Mouse (Mus musculus) midbrain, embryonic 16.5 days (tissue): ENCODE data around the gene Cars2. TPM values are rescaled to one million over a fixed set of nuclear protein-coding genes. Genes with fewer than 3 reads are reported as not detected.
"Not testable (repeated sequence)": the region's sequence is repeated elsewhere in the genome, so short reads cannot be mapped to it uniquely, and the experiment has no call there.

Experiments
- ATAC-seq: fragments of 200-750 bp; cut with Nextera tagmentation; 2 replicates; pipeline ENCODE4 v1.8.0; 2017; ENCODE audit warnings: moderate TSS enrichment
- H3K27ac ChIP-seq: fragments of 300-500 bp; sonication (generic); 2 replicates; pipeline ENCODE4 v1.5.1; 2014; ENCODE audit warnings: mild to moderate bottlenecking, low read length, mixed read lengths
- H3K27me3 ChIP-seq: fragments of 300-500 bp; sonication (generic); 2 replicates; pipeline ENCODE4 v1.6.1; 2014; ENCODE audit warnings: low read depth, low read length, mixed read lengths; ENCODE audit not compliant: control insufficient read depth, insufficient read depth
- H3K36me3 ChIP-seq: fragments of 300-500 bp; sonication (generic); 2 replicates; pipeline ENCODE4 v1.6.1; 2014; ENCODE audit warnings: mild to moderate bottlenecking, low read length, moderate library complexity, mixed read lengths; ENCODE audit not compliant: control insufficient read depth, insufficient read depth
- H3K4me1 ChIP-seq: fragments of 300-500 bp; sonication (generic); 2 replicates; pipeline ENCODE4 v1.6.1; 2014; ENCODE audit warnings: mild to moderate bottlenecking, low read length, mixed read lengths; ENCODE audit not compliant: control insufficient read depth, insufficient read depth
- H3K4me2 ChIP-seq: fragments of 300-500 bp; sonication (generic); 2 replicates; pipeline ENCODE4 v1.6.1; 2014; ENCODE audit warnings: mild to moderate bottlenecking, low read length, mixed read lengths
- H3K4me3 ChIP-seq: fragments of 300-500 bp; sonication (generic); 2 replicates; pipeline ENCODE4 v1.5.1; 2014; ENCODE audit warnings: low read depth, mild to moderate bottlenecking, low read length, moderate library complexity, mixed read lengths
- H3K9ac ChIP-seq: fragments of 300-500 bp; sonication (generic); 2 replicates; pipeline ENCODE4 v1.6.1; 2014; ENCODE audit warnings: low read depth, low read length, mixed read lengths
- H3K9me3 ChIP-seq: fragments of 300-500 bp; sonication (generic); replicated peaks from 2 replicates; pipeline ENCODE4 v1.6.1; 2014; ENCODE audit warnings: mild to moderate bottlenecking, low read length, mixed read lengths; ENCODE audit not compliant: control insufficient read depth, poor library complexity, severe bottlenecking
- WGBS: fragments of 180-500 bp; shearing (Covaris S2); extraction: QIAGEN DNeasy Blood & Tissue Kit; methylation state at CpG from one replicate; pipeline ENCODE4 v1.1.7; 2014; 5-methylcytosine and 5-hydroxymethylcytosine counted together
- polyA plus RNA-seq: library from polyadenylated mRNA; unstranded; fragments of >200 nt; fragmentation: Nextera tagmentation; extraction: Ambion mirVana; gene quantifications from 2 replicates; pipeline ENCODE4 v1.2.1, GENCODE M21; 2015

Gene Cars2
- polyA plus RNA-seq, 1 experiment from 2014 or later, result 21.8 TPM

- ATAC-seq, result no peak
- Histone ChIP-seq H3K27me3 (no peaks in the 10 kb centered on the region), H3K36me3 (peaks cover 56% of the 10 kb centered on the region), H3K27ac (no peak overlapping the region), H3K9me3 (no peaks in the 10 kb centered on the region), H3K4me1 (no peaks in the 10 kb centered on the region), H3K4me3 (no peak overlapping the region), H3K4me2 (no peak overlapping the region), H3K9ac (no peak overlapping the region)
- 76% methylated on average over 6 of the region's 6 CpGs for WGBS
Observed at GRCm38 (mm10) chr8:11506802-11507201, 43.8 kb downstream of the Cars2 start.

DNA sequence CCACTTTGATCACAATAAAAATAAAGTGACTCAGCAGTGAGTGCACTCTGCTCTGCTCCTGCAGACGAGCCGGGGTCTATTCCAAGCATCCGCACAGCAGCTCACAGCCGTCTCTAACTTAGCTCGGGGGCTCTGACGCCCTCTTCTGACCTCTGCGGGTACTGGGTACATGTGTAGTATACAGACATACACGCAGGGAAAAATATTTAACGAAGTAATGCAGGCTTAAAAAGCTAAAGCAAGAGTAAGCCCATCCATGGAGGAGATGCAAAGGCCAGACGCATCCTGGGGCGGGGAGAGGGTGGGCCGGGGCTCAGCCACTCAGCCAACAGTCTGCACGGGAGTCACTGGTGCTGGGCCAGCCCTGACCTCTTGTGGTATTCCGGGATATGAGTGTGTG is 44.5 kb downstream of the Cars2 start:
- Histone ChIP-seq H3K4me3 (no peak overlapping the region), H3K4me1 (no peaks in the 10 kb centered on the region), H3K27ac (no peak overlapping the region), H3K4me2 (no peak overlapping the region), H3K27me3 (no peaks in the 10 kb centered on the region), H3K9me3 (no peaks in the 10 kb centered on the region), H3K9ac (no peak overlapping the region), H3K36me3 (peaks cover 50% of the 10 kb centered on the region)
- WGBS, result 84% methylated on average over 14 of the region's 14 CpGs
- ATAC-seq, result no peak

DNA sequence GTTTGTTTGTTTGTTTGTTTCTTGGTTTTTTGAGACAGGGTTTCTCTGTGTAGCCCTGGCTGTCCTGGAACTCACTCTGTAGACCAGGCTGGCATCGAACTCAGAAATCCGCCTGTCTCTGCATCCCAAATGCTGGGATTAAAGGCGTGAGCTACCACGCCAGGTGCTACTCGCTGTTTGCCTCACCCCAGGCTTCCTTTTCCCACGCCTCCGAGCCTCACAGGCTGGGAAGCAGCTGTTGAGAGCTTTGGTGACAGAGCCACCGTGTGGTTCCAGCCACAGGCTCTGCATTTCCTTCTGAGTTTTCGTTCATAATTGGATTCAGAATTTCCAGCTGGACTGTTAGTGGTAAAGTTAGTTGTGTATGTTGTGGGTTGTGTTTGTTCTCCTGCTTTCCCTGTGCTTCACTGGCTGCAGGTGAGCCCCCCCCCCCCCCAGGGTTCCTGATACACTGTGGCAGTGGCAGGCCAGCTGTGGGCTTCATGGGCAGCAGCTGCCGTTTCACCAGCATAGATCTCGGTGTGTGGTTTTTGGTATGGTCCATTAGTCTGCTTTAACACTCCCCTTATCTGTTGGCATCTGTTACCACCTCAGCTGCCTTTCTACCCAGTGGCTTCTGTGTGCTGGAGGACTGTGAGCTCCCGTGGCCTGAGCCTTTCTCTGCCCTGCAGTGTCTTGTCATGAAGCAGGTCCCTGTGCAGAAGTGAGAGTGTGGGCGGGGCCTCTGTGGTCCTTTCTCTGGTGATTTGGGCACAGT is 46.9 kb downstream of the Cars2 start:
- WGBS, result 90% methylated on average over 13 of the region's 13 CpGs
- H3K27ac ChIP-seq, result no peak overlapping the region
- H3K9me3 ChIP-seq, result no peaks in the 10 kb centered on the region
- no peak for ATAC-seq
- H3K36me3 ChIP-seq, result peaks cover 37% of the 10 kb centered on the region
- H3K4me1 ChIP-seq, result no peaks in the 10 kb centered on the region; the same call in 1 of the 2 replicates
- no peak overlapping the region for H3K4me3 ChIP-seq
- no peak overlapping the region for H3K9ac ChIP-seq
- H3K4me2 ChIP-seq, result no peak overlapping the region
- H3K27me3 ChIP-seq, result no peaks in the 10 kb centered on the region

DNA sequence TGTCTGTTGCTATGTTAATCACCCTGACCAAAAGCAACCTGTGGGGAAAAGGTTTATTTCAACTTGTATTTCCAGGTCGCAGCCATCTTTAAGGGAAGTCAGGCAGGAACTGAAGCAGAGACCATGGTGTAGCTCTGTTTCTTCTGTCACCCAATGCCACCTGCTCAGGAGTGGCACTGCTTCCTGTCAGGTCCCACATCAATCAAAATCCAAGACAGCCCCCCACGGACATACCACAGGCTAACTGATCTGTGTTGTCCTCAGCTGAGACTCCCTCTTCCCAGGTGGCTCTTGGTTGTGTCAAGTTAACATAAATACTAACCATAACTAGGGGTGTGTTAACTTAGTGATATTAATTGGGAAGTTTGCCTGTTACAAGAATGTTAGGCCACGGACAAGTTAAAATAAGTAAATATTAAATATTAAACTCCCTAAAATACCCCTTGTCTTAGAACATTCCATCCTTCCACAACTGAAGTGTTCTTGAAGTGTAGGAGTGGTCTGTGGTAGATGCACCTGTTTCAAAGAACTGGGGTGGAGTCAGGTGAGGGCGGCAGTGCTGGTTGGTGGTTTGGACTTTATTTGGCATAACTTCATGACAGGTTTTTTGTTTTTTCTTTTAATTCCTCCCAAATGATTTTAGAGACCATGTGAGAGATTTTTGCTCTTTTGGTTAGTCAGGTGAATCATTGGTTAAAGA is 51.6 kb downstream of the Cars2 start:
- Histone ChIP-seq H3K4me1 (peaks cover 15% of the 10 kb centered on the region), H3K4me3 (no peak overlapping the region; the same call in 1 of the 2 replicates), H3K4me2 (peak overlapping the region; percentile 67; the same call in 1 of the 2 replicates), H3K27ac (no peak overlapping the region), H3K27me3 (peaks cover 3% of the 10 kb centered on the region; the same call in 1 of the 2 replicates), H3K9me3 (no peaks in the 10 kb centered on the region), H3K9ac (no peak overlapping the region), H3K36me3 (peaks cover 5% of the 10 kb centered on the region)
- ATAC-seq, result no peak
- WGBS, result 93% methylated on average over 4 of the region's 4 CpGs

- 76% methylated on average over 12 of the region's 12 CpGs for WGBS
- H3K9ac ChIP-seq, result no peak overlapping the region
- H3K4me1 ChIP-seq, result peaks cover 15% of the 10 kb centered on the region
- ATAC-seq, result no peak
- H3K9me3 ChIP-seq, result no peaks in the 10 kb centered on the region
- no peak overlapping the region for H3K27ac ChIP-seq
- H3K36me3 ChIP-seq, result no peaks in the 10 kb centered on the region
- peaks cover 3% of the 10 kb centered on the region; the same call in 1 of the 2 replicates for H3K27me3 ChIP-seq
- H3K4me3 ChIP-seq, result peak overlapping the region; percentile 76
- peak overlapping the region; percentile 67 for H3K4me2 ChIP-seq
Observed at GRCm38 (mm10) chr8:11498281-11498680, 52.3 kb downstream of the Cars2 start.

- H3K36me3 ChIP-seq, result no peaks in the 10 kb centered on the region
- peak; percentile 99 for ATAC-seq
- 3% methylated on average over 68 of the region's 73 CpGs for WGBS
- H3K4me2 ChIP-seq, result peak within 1 kb of the TSS; percentile 86
- peaks cover 3% of the 10 kb centered on the region; the same call in 1 of the 2 replicates for H3K27me3 ChIP-seq
- H3K9me3 ChIP-seq, result no peaks in the 10 kb centered on the region
- peak within 1 kb of the TSS; percentile 76 for H3K4me3 ChIP-seq
- H3K4me1 ChIP-seq, result peaks cover 15% of the 10 kb centered on the region
- H3K9ac ChIP-seq, result peak within 1 kb of the TSS; percentile 85
- peak within 1 kb of the TSS; percentile 87 for H3K27ac ChIP-seq
Observed at GRCm38 (mm10) chr8:11497017-11497990, 53.3 kb downstream of the Cars2 start, which contains the start of gene Naxd. Gene Naxd, plus strand, starts transcription at chr8:11497506.

DNA sequence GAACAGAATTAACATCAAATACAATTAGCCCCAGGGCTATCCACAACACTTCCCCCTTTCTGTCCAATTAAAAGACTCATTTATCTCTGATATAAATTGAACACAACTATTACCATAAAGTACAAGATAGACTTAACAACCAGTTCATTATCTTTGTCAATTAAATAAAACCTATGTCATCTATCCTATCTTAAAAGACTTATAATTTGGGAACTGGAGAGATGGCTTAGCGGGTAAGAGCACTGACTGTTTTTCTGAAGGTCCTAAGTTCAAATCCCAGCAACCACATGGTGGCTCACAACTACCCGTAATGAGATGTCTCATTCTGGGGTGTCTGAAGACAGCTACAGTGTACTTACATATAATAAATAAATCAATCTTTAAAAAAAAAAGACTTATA is 58.2 kb downstream of the Cars2 start:
- ATAC-seq, H3K36me3 ChIP-seq, H3K9ac ChIP-seq, H3K9me3 ChIP-seq, H3K4me3 ChIP-seq, H3K27ac ChIP-seq, H3K4me2 ChIP-seq, H3K4me1 ChIP-seq: not testable (repeated sequence)
- peaks cover 11% of the 10 kb centered on the region for H3K27me3 ChIP-seq
- 84% methylated on average over 2 of the region's 2 CpGs for WGBS

- peaks cover 8% of the 10 kb centered on the region for H3K27me3 ChIP-seq
- H3K9ac ChIP-seq, result no peak overlapping the region
- H3K4me2 ChIP-seq, result no peak overlapping the region
- H3K36me3 ChIP-seq, result no peaks in the 10 kb centered on the region
- ATAC-seq, result no peak
- H3K4me1 ChIP-seq, result no peaks in the 10 kb centered on the region
- no peak overlapping the region for H3K4me3 ChIP-seq
- WGBS, result 76% methylated on average over 4 of the region's 4 CpGs
- H3K9me3 ChIP-seq, result no peaks in the 10 kb centered on the region
- H3K27ac ChIP-seq, result no peak overlapping the region
Observed at GRCm38 (mm10) chr8:11487229-11487628, 63.4 kb downstream of the Cars2 start.
